Mouse (Mus musculus) small intestine, adult 2 months (tissue): ENCODE results near the gene Lyrm1.

Experiments used
- CTCF ChIP-seq: fragments of 200-500 bp; IDR thresholded peaks from 2 replicates; pipeline ENCODE4 v1.5.1; 2012; ENCODE audit warnings: low read depth, mild to moderate bottlenecking, control low read depth, inconsistent platforms, low read length, moderate library complexity, mixed read lengths; ENCODE audit not compliant: insufficient replicate concordance, insufficient read length; ENCODE audit errors: extremely low read depth
- POLR2A ChIP-seq: fragments of 200-500 bp; IDR thresholded peaks from 2 replicates; pipeline ENCODE4 v1.6.1; 2012; ENCODE audit warnings: low read depth, mild to moderate bottlenecking, control low read depth, inconsistent platforms, low read length, moderate library complexity

GRCm38 (mm10) chr7:119969320-119969719 lies 73.7 kb downstream of the Lyrm1 start:
- TF ChIP-seq CTCF = no peak
- TF ChIP-seq POLR2A = no peak
